Mouse (Mus musculus) G1E-ER4 (cell line): ENCODE measurements around the gene Mfsd6l. TPM values are rescaled to one million over a fixed set of nuclear protein-coding genes. Genes with fewer than 3 reads are reported as not detected.

Experiments
- GATA1 ChIP-seq: IDR thresholded peaks from one replicate; pipeline ENCODE4 v1.8.0; 2012; ENCODE audit warnings: low read length, inconsistent platforms
- polyA plus RNA-seq: library from polyadenylated mRNA; stranded (reverse); fragments of >175 nt; gene quantifications from 2 replicates; pipeline ENCODE4 v1.2.3, GENCODE M21; 2012

Mfsd6l gene
- not detected in 2 replicates for polyA plus RNA-seq

GRCm38 (mm10) chr11:68555918-68556584 lies at the start of gene Mfsd6l:
Gene Mfsd6l (plus strand): TSS chr11:68556186.
- no peak for TF ChIP-seq GATA1

GRCm38 (mm10) chr11:68507246-68507645 lies 48.7 kb upstream of the Mfsd6l start:
- no peak for TF ChIP-seq GATA1

- TF ChIP-seq GATA1: no peak
Measured at GRCm38 (mm10) chr11:68508619-68509018, 47.4 kb upstream of the Mfsd6l start.

- no peak for TF ChIP-seq GATA1
Measured at GRCm38 (mm10) chr11:68509194-68509593, 46.8 kb upstream of the Mfsd6l start.

GRCm38 (mm10) chr11:68513969-68514368 lies 42.0 kb upstream of the Mfsd6l start:
- no peak for TF ChIP-seq GATA1

- TF ChIP-seq GATA1: no peak
Measured at GRCm38 (mm10) chr11:68519362-68519761, 36.6 kb upstream of the Mfsd6l start.

GRCm38 (mm10) chr11:68519815-68520214 lies 36.2 kb upstream of the Mfsd6l start:
- no peak for TF ChIP-seq GATA1

GRCm38 (mm10) chr11:68520439-68520838 lies 35.5 kb upstream of the Mfsd6l start:
- TF ChIP-seq GATA1: no peak

- TF ChIP-seq GATA1: no peak
Measured at GRCm38 (mm10) chr11:68521352-68521751, 34.6 kb upstream of the Mfsd6l start.

- TF ChIP-seq GATA1: no peak
Measured at GRCm38 (mm10) chr11:68526441-68526840, 29.5 kb upstream of the Mfsd6l start.

- no peak for TF ChIP-seq GATA1
Measured at GRCm38 (mm10) chr11:68531066-68531806, 24.8 kb upstream of the Mfsd6l start.

- no peak for TF ChIP-seq GATA1
Measured at GRCm38 (mm10) chr11:68531941-68532535, 23.9 kb upstream of the Mfsd6l start.

- TF ChIP-seq GATA1: no peak
Measured at GRCm38 (mm10) chr11:68532773-68533172, 23.2 kb upstream of the Mfsd6l start.

- no peak for TF ChIP-seq GATA1
Measured at GRCm38 (mm10) chr11:68533971-68534475, 22.0 kb upstream of the Mfsd6l start.

- no peak for TF ChIP-seq GATA1
Measured at GRCm38 (mm10) chr11:68536026-68536425, 20.0 kb upstream of the Mfsd6l start.

GRCm38 (mm10) chr11:68536465-68536864 lies 19.5 kb upstream of the Mfsd6l start:
- no peak for TF ChIP-seq GATA1
